Mouse (Mus musculus) adrenal gland, postnatal 14 days (tissue): ENCODE results near the gene Vmn2r26. TPM values are rescaled to one million over a fixed set of nuclear protein-coding genes. Genes with fewer than 3 reads are reported as not detected.
"Not testable (repeated sequence)": the region's sequence is repeated elsewhere in the genome, so short reads cannot be mapped to it uniquely, and the experiment has no call there.

Experiments
- DNase-seq: peaks from one replicate; pipeline ENCODE4 v3.0.0; 2021; ENCODE audit warnings: mixed read lengths
- long read RNA-seq, 2 experiments: library from polyadenylated mRNA; stranded (forward); transcript quantifications; one replicate each; pipeline ENCODE4 v2.0.0; 2021
- total RNA-seq: library from RNA; stranded (reverse); gene quantifications from 2 replicates; pipeline ENCODE4 v1.2.3, GENCODE M21; 2021

Gene Vmn2r26
- total RNA-seq: 0.11 TPM in 1 of 2 replicates, not detected in the other
- long read RNA-seq, experiment 1: 0 reads
- long read RNA-seq, experiment 2, partial matches to known transcripts: 0 of 1 reads
- long read RNA-seq, experiment 2, other reads (novel, unspliced or antisense): 1 of 1 reads

DNA sequence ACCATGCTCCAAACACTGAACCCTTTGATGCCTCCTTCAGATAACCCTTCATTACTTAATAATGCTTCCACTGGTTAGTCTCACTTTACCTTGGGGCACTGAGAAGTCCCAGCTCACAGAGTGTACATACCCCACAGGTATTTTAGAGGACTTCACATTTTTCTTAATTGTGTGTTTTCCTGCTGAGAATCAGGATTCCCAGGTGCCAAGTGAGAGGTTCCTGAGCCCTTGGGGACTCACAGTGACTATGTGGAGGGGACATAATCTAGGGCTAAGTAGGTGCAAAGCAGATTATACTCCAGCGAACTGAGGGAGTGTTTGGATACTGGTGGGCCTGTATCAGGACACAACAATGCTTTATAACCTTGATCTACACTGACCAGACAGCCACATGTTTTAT is at the start of gene Vmn2r26:
Gene Vmn2r26 (plus strand): TSS at position 301 of the 400 bp plus-strand sequence.
- not testable (repeated sequence) for DNase-seq

DNA sequence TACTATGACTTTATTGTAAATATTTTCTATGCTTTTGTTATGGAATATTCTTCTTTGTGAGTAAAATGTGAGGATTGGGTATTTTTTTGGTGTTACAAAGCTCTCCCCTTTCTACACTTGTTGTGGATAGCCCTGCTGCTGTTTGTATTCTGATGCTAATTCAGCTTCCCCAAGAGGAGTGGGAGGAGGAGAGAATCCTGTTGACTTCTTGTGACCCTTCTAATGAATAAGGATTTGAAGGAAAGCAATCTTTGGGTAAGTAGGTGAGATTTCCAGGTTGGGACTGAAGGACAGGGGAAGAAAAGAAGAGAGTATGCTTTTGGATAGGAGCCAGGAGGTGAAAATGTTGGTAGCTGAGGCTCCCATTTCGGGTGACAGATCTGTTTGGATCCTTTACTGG is 3.5 kb upstream of the Vmn2r26 start:
- DNase-seq: no peak

DNA sequence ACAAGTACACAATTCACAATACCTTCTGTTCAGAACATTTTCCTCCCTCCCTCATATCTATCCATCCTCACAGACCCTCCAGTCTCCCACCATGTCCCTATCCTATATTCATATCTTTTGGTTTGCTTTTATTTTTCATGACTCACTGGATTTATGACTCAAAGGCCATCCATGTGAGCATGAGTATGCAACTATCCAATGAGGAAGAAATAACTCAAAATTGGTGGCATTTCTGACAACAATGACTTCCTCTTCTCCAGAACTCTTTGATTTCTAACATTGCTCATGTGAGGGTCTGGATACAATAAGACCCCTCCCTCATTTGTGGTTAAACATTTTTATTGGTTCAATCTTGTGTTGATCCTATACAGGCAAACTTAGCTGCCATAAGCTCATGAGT is 24.0 kb downstream of the Vmn2r26 start:
- no peak for DNase-seq

DNA sequence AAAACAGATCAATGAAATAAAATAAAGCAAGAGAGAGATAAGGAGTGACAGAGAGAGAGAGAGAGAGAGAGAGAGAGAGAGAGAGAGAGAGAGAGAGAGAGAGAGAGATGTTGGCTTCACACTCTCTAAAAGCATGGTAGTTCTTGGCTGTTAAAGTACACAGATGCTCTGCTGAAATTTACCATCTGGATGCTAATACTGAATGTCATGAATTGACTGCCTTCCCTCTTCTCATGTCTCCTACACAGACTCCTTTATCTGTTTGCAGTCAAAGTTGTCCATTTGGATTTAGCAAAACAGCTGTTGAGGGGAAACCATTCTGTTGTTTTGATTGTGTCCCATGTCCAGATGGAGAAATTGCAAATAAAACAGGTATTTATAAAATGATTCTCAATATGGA is 29.2 kb downstream of the Vmn2r26 start:
- not testable (repeated sequence) for DNase-seq

DNA sequence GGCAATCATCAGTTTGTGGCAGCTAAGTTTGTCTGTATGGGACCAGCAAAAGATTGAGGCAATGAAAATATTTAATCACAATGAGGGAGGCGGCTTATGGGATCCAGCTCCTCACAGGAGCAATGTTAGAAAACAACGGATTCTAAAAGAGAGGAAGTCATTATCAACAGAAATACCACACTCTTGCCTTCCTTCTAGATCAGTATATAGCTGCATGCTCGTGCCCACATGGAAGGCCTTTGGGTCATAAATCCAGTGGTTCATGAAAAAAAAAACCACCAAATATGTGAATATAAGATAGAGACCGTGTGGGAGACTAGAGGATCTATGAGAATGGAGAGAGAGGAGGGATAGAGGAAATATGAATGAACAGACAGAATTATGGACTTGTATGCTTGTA is 78.0 kb downstream of the Vmn2r26 start:
- no peak for DNase-seq

Other genes starting within 250 kb of the Vmn2r26 start
- gene Vmn2r24, start 245.7 kb upstream of the Vmn2r26 start, total RNA-seq: not detected in 2 replicates
- not detected in 2 replicates for gene Vmn2r25, start 171.1 kb upstream of the Vmn2r26 start, total RNA-seq
- gene Vmn2r27, start 207.3 kb downstream of the Vmn2r26 start, total RNA-seq: not detected in 2 replicates